Mouse (Mus musculus) 3T3-L1 (cell line): ENCODE results near the gene Syt7.

Source experiments
- DNase-seq: peaks from one replicate; pipeline ENCODE4 v3.0.0-alpha.2; 2015; ENCODE audit warnings: low read depth, low spot score

Syt7 gene

GRCm38 (mm10) chr19:10421986-10422976 lies 33.4 kb downstream of the Syt7 start:
- DNase-seq, result no peak

- DNase-seq, result no peak
These were observed 35.9 kb downstream of the Syt7 start for GRCm38 (mm10) chr19:10424751-10425150.

- no peak for DNase-seq
These were observed 36.8 kb downstream of the Syt7 start for GRCm38 (mm10) chr19:10425484-10426270.

- no peak for DNase-seq
These were observed 37.4 kb downstream of the Syt7 start for GRCm38 (mm10) chr19:10426312-10426711.

GRCm38 (mm10) chr19:10426793-10427192 lies 37.9 kb downstream of the Syt7 start:
- DNase-seq, result no peak

GRCm38 (mm10) chr19:10427431-10427830 lies 38.5 kb downstream of the Syt7 start:
- no peak for DNase-seq

- DNase-seq, result no peak
These were observed 40.5 kb downstream of the Syt7 start for GRCm38 (mm10) chr19:10429371-10429770.

GRCm38 (mm10) chr19:10431410-10431809 lies 42.5 kb downstream of the Syt7 start:
- DNase-seq, result no peak

GRCm38 (mm10) chr19:10431841-10432240 lies 43.0 kb downstream of the Syt7 start:
- no peak for DNase-seq

- DNase-seq, result no peak
These were observed 44.3 kb downstream of the Syt7 start for GRCm38 (mm10) chr19:10433225-10433624.

- no peak for DNase-seq
These were observed 45.1 kb downstream of the Syt7 start for GRCm38 (mm10) chr19:10433879-10434540.

GRCm38 (mm10) chr19:10434927-10435326 lies 46.0 kb downstream of the Syt7 start:
- no peak for DNase-seq

- peak; percentile 84 for DNase-seq
These were observed 47.0 kb downstream of the Syt7 start for GRCm38 (mm10) chr19:10435908-10436307.

GRCm38 (mm10) chr19:10436726-10437125 lies 47.8 kb downstream of the Syt7 start:
- DNase-seq, result no peak

- peak; percentile 45 for DNase-seq
These were observed 48.6 kb downstream of the Syt7 start for GRCm38 (mm10) chr19:10437521-10437920.

GRCm38 (mm10) chr19:10444685-10445369 lies 55.9 kb downstream of the Syt7 start:
- DNase-seq, result no peak

GRCm38 (mm10) chr19:10448275-10448674 lies 59.4 kb downstream of the Syt7 start:
- no peak for DNase-seq

- no peak for DNase-seq
These were observed 60.3 kb downstream of the Syt7 start for GRCm38 (mm10) chr19:10449190-10449589.

- DNase-seq, result peak; percentile 88
These were observed 60.8 kb downstream of the Syt7 start for GRCm38 (mm10) chr19:10449708-10450107.

GRCm38 (mm10) chr19:10454718-10455436 lies 66.0 kb downstream of the Syt7 start:
- no peak for DNase-seq

- DNase-seq, result no peak
These were observed 66.5 kb downstream of the Syt7 start for GRCm38 (mm10) chr19:10455437-10455806.
